Mouse (Mus musculus): ENCODE results near the gene Tnp2. TPM values are rescaled to one million over a fixed set of nuclear protein-coding genes. Genes with fewer than 3 reads are reported as not detected.

Gene Tnp2
- total and polyA plus RNA-seq, 2 experiments from 2014 or later = not detected

DNA sequence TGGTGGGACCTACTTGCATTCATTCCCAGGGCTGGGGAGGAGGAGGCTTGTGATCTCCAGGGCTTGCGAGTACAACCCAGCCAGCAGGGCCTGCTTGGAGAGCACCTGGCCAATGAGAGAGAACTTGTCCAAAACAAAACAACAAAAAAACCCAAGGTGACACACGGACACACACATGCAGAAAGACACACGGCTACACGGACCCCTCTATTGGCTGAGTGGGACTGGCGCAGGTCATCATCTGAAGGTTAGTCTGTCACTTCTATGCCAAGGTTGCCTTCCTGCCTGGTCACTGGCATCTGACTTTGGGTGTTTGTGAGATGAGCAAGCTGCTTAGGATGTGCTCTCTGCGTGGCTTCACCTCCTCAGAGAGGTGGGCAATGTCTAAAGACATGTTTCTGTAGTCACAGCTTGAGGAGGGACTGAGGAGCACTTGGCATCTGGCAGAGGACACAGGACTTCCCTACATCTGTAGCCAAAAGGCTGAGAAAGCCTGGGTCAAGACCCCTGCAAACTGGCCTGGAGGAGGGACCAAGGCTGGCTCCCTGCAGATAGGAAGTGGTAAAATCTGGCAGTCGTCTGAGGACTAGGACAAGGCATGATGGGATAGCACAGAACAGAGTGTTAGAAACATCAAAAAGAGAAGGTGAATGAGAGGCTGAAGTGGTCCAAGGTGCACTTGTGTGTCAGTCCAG, 39.5 kb upstream of the Tnp2 start:
- Histone ChIP-seq H3K27me3 (ENCODE audit: insufficient read depth, low read length) (no peaks in the 10 kb centered on the region), H3K9ac (replicated peaks; ENCODE audit: low read length) (no peak overlapping the region), H3K4me2 (ENCODE audit: low read depth, low read length) (no peak overlapping the region), H3K4me1 (ENCODE audit: insufficient read depth, low read length) (no peaks in the 10 kb centered on the region), H3K27ac (no peak overlapping the region), H3K9me3 (ENCODE audit: low read length) (no peaks in the 10 kb centered on the region), H3K36me3 (ENCODE audit: insufficient read depth, low read length) (no peaks in the 10 kb centered on the region), H3K4me3 (ENCODE audit: low read length) (no peak overlapping the region)
- 84% methylated on average over 7 of the region's 7 CpGs for WGBS
- DNase-seq (ENCODE audit: low spot score) = no peak
- no peak for ATAC-seq
- TF ChIP-seq CTCF (IDR thresholded peaks at IDR 0.05; ENCODE audit: low read depth) = no peak

DNA sequence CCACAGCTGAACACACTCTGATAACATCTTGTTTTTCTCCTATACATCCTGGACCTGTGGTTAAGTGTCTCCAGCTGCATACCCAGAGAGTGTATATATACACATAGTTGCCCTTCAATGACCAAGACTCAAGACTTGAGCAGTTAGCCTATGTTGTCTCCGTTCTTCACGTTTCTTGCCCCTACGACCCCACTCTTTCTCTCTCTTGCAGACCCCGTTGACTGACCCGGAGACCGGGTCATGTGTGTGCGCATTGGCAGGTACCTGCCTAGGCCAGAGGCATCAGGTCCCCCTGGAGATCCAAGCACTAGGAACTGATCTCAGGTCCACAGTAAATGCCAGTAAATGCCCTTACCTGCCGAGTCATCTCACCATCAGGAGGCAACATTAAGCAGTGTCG, 38.8 kb upstream of the Tnp2 start:
- no peaks in the 10 kb centered on the region for H3K27me3 ChIP-seq (ENCODE audit: insufficient read depth, low read length)
- no peaks in the 10 kb centered on the region for H3K36me3 ChIP-seq (ENCODE audit: insufficient read depth, low read length)
- H3K4me1 ChIP-seq (ENCODE audit: insufficient read depth, low read length) = no peaks in the 10 kb centered on the region
- no peak overlapping the region for H3K4me2 ChIP-seq (ENCODE audit: low read depth, low read length)
- no peak for DNase-seq (ENCODE audit: low spot score)
- no peak overlapping the region for H3K9ac ChIP-seq (replicated peaks; ENCODE audit: low read length)
- H3K9me3 ChIP-seq (ENCODE audit: low read length) = no peaks in the 10 kb centered on the region
- no peak for TF ChIP-seq CTCF (IDR thresholded peaks at IDR 0.05; ENCODE audit: low read depth)
- H3K27ac ChIP-seq = no peak overlapping the region
- no peak overlapping the region for H3K4me3 ChIP-seq (ENCODE audit: low read length)
- WGBS = 94% methylated on average over 9 of the region's 9 CpGs
- no peak for ATAC-seq

DNA sequence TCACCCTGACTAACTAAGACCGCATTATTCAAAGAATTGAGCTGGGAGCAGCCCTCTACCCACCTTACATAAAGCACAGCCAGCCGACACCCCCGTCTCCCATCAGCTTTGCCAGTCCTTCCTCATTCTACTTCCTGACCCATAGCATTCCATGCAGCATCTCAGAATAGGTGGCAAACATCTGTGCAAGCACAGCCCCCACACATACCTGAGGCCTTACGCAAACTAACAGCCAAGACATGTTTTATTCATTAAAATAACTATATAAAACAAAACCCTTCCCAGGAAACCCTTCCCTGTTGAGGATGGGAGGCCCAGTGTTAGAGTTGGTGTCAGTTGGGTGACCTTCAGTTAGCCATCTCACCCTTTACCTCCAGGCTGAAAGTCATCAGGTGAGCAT, 37.4 kb upstream of the Tnp2 start:
- Histone ChIP-seq H3K9ac (replicated peaks; ENCODE audit: low read length) (no peak overlapping the region), H3K9me3 (ENCODE audit: low read length) (no peaks in the 10 kb centered on the region), H3K4me1 (ENCODE audit: insufficient read depth, low read length) (no peaks in the 10 kb centered on the region), H3K27ac (no peak overlapping the region), H3K27me3 (ENCODE audit: insufficient read depth, low read length) (no peaks in the 10 kb centered on the region), H3K4me3 (ENCODE audit: low read length) (no peak overlapping the region), H3K36me3 (ENCODE audit: insufficient read depth, low read length) (no peaks in the 10 kb centered on the region), H3K4me2 (ENCODE audit: low read depth, low read length) (no peak overlapping the region)
- no peak for DNase-seq (ENCODE audit: low spot score)
- WGBS = 91% methylated on average over 4 of the region's 4 CpGs
- TF ChIP-seq CTCF (IDR thresholded peaks at IDR 0.05; ENCODE audit: low read depth) = no peak
- ATAC-seq = no peak

GRCm38 (mm10) chr16:10824536-10824935, 36.1 kb upstream of the Tnp2 start:
- no peak overlapping the region for H3K4me2 ChIP-seq (ENCODE audit: low read depth, low read length)
- H3K9me3 ChIP-seq (ENCODE audit: low read length) = no peaks in the 10 kb centered on the region
- ATAC-seq (no peak), DNase-seq (ENCODE audit: low spot score) (no peak)
- H3K27me3 ChIP-seq (ENCODE audit: insufficient read depth, low read length) = no peaks in the 10 kb centered on the region
- H3K4me1 ChIP-seq (ENCODE audit: insufficient read depth, low read length) = no peaks in the 10 kb centered on the region
- H3K9ac ChIP-seq (replicated peaks; ENCODE audit: low read length) = no peak overlapping the region
- no peak for TF ChIP-seq CTCF (IDR thresholded peaks at IDR 0.05; ENCODE audit: low read depth)
- WGBS = 92% methylated on average over 1 of the region's 1 CpGs
- H3K27ac ChIP-seq = no peak overlapping the region
- H3K36me3 ChIP-seq (ENCODE audit: insufficient read depth, low read length) = no peaks in the 10 kb centered on the region
- H3K4me3 ChIP-seq (ENCODE audit: low read length) = no peak overlapping the region

- Histone ChIP-seq H3K27ac (no peak overlapping the region), H3K27me3 (ENCODE audit: insufficient read depth, low read length) (no peaks in the 10 kb centered on the region), H3K4me3 (ENCODE audit: low read length) (no peak overlapping the region), H3K36me3 (ENCODE audit: insufficient read depth, low read length) (no peaks in the 10 kb centered on the region), H3K4me1 (ENCODE audit: insufficient read depth, low read length) (no peaks in the 10 kb centered on the region), H3K4me2 (ENCODE audit: low read depth, low read length) (no peak overlapping the region), H3K9me3 (ENCODE audit: low read length) (no peaks in the 10 kb centered on the region), H3K9ac (replicated peaks; ENCODE audit: low read length) (no peak overlapping the region)
- WGBS = 73% methylated on average over 4 of the region's 4 CpGs
- ATAC-seq (no peak), DNase-seq (ENCODE audit: low spot score) (no peak)
- TF ChIP-seq CTCF (IDR thresholded peaks at IDR 0.05; ENCODE audit: low read depth) = no peak
These were observed 32.9 kb upstream of the Tnp2 start for GRCm38 (mm10) chr16:10821387-10821786.

- DNase-seq (ENCODE audit: low spot score) (no peak), ATAC-seq (no peak)
- TF ChIP-seq CTCF (IDR thresholded peaks at IDR 0.05; ENCODE audit: low read depth) = no peak
- Histone ChIP-seq H3K27ac (no peak overlapping the region), H3K4me2 (ENCODE audit: low read depth, low read length) (no peak overlapping the region), H3K9ac (replicated peaks; ENCODE audit: low read length) (no peak overlapping the region), H3K27me3 (ENCODE audit: insufficient read depth, low read length) (no peaks in the 10 kb centered on the region), H3K9me3 (ENCODE audit: low read length) (no peaks in the 10 kb centered on the region), H3K4me3 (ENCODE audit: low read length) (no peak overlapping the region), H3K4me1 (ENCODE audit: insufficient read depth, low read length) (no peaks in the 10 kb centered on the region), H3K36me3 (ENCODE audit: insufficient read depth, low read length) (no peaks in the 10 kb centered on the region)
- 74% methylated on average over 3 of the region's 3 CpGs for WGBS
These were observed 31.5 kb upstream of the Tnp2 start for GRCm38 (mm10) chr16:10819966-10820365.

DNA sequence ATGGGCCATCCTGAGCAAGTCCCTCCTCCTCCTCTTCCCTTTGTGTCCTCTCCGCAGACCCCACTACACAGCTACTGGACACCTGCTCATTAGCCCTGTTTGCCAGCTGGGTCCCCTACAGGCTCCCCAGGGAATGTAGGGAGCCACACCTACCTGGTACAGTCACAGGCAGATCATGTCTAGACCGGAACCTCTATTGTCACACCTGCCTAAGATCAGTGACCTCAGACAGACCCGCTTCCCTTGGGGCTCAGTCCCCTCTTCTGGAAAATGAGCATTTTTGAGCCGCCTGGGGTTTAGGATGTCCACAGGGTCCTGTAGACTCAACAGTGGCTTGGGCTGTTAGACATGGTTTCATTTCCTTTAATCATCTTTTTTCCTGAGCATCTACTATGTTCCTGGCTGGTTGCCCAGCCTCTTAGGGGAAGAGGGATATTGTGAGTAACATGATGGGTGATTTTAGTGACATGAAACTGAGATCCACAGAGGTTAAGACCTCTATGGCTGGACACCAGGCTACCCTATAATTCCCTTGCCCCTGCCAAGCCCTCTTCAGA, 30.2 kb upstream of the Tnp2 start:
- 85% methylated on average over 4 of the region's 4 CpGs for WGBS
- Histone ChIP-seq H3K9ac (replicated peaks; ENCODE audit: low read length) (no peak overlapping the region), H3K4me1 (ENCODE audit: insufficient read depth, low read length) (no peaks in the 10 kb centered on the region), H3K27ac (no peak overlapping the region), H3K4me3 (ENCODE audit: low read length) (no peak overlapping the region), H3K36me3 (ENCODE audit: insufficient read depth, low read length) (no peaks in the 10 kb centered on the region), H3K27me3 (ENCODE audit: insufficient read depth, low read length) (no peaks in the 10 kb centered on the region), H3K9me3 (ENCODE audit: low read length) (no peaks in the 10 kb centered on the region), H3K4me2 (ENCODE audit: low read depth, low read length) (no peak overlapping the region)
- no peak for TF ChIP-seq CTCF (IDR thresholded peaks at IDR 0.05; ENCODE audit: low read depth)
- no peak for DNase-seq (ENCODE audit: low spot score)
- ATAC-seq = no peak

All from hindbrain, postnatal 0 days (tissue).